Mouse (Mus musculus) liver, embryonic 14.5 days (tissue): Measurements from ENCODE around the gene B3gnt6.
"Not testable (repeated sequence)": the region's sequence is repeated elsewhere in the genome, so short reads cannot be mapped to it uniquely, and the experiment has no call there.

Experiments used
- CTCF ChIP-seq: IDR thresholded peaks from 2 replicates; pipeline ENCODE4 v1.5.1; 2016; ENCODE audit warnings: antibody characterized with exemption, low read depth, control low read depth
- EP300 ChIP-seq: IDR thresholded peaks from 2 replicates; pipeline ENCODE4 v1.6.1; 2016; ENCODE audit warnings: antibody characterized with exemption, low read depth

GRCm38 (mm10) chr7:98187332-98187731, 11.9 kb downstream of the B3gnt6 start:
- not testable (repeated sequence) for TF ChIP-seq EP300, CTCF
